Mouse (Mus musculus) heart, postnatal 0 days (tissue): ENCODE results near the gene Ncdn.

ENCODE experiments used
- CTCF ChIP-seq: IDR thresholded peaks from 2 replicates; pipeline ENCODE4 v1.5.1; 2016; ENCODE audit warnings: antibody characterized with exemption, control low read depth, low read depth
- EP300 ChIP-seq: IDR thresholded peaks from 2 replicates; pipeline ENCODE4 v1.6.1; 2016; ENCODE audit warnings: antibody characterized with exemption, low read depth

DNA sequence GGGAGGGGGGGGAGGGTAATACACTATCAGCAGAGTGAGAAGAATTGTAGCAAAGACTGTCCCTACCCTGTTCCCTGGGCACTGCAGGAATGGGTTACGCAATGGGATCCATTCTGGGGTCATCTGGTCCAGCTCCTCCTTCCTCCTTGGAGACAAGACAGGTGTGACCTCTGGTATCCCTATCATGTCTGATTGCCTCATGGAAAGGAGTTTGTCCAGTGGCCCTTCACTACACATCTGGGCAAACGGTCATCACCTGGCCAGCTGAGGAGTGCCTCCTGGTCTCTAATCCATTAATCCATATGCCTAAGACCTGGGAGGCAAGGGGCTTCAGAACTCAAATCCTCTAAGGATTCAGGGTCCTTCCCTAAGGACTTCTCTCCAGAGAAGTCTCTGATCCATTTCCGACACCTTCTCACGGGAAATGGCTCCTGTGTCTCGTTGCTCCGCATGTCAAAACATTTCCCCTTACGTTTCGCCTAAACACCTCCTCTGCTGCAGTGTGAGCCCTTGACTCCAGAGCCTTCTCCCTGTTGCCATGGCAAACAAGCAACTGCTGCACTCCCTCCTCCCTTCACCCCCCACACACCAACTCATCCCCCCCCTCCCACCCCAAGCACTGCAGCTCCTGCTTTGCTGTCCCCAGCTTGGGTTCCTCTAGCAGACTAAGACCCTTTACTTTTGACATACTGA lies 2.2 kb downstream of the Ncdn start:
- TF ChIP-seq EP300 (no peak), CTCF (no peak)
